ENCODE assay signal across 9 mouse cellular contexts in the genomic region with DNA sequence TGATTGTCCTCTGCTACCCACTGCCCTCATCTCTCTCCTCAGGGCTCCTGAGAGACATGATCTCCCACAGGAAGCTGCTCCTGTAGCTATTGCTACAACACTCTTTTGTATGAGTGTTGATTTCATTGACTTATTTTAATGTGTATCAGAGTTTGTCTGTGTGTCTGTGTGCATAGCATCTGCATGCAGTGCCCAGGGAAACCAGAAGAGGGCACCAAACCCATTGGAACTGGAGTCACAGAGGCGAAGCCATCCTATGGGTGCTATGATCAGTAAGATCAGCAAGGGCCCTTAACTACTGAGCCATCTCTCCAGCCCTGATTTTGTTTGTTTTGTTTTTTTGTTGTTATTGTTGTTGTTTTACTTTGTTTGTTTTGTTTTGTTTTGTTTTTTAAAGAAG. TPM values are rescaled to one million over a fixed set of nuclear protein-coding genes. Genes with fewer than 3 reads are reported as not detected.
DNase-seq lines count a peak whose midpoint lies in the region; ATAC-seq and TF ChIP-seq lines count a peak whose summit lies in the region.
"Had no signal": no experiment of that assay in that cellular context is flagged by ENCODE, and none has a peak within 500 bp of the region (broad histone marks: within the 10 kb centered on the region; RNA-seq: fewer than 3 reads in every experiment).

No protein-coding gene starts in this region.

- no peak overlapping the region for H3K27ac ChIP-seq in intestine, postnatal 0 days (ENCODE audit: low read depth, low read length)
- no peak overlapping the region for H3K27ac ChIP-seq in intestine, embryonic 16.5 days (ENCODE audit: low read length)
- H3K27ac ChIP-seq in cortical plate, adult 2 months (ENCODE audit: insufficient read depth, low read length) = no peak overlapping the region
- H3K27ac ChIP-seq in lung, postnatal 0 days (ENCODE audit: low read length) = no peak overlapping the region
- H3K27ac ChIP-seq in testis, adult 2 months (ENCODE audit: control insufficient read depth, insufficient read depth, low read depth, low read length) = no peak overlapping the region

- peak; percentile 74 for DNase-seq in CD4-positive, CD25-positive, alpha-beta regulatory T cell, adult 2 months (ENCODE audit: low read depth, low spot score)
- DNase-seq in lung, postnatal 0 days (ENCODE audit: low spot score) = peak; percentile 43

- 54% methylated on average over 1 of the region's 1 CpGs for WGBS in intestine, postnatal 0 days
- 42% methylated on average over 1 of the region's 1 CpGs for WGBS in intestine, embryonic 16.5 days
- 35% methylated on average over 1 of the region's 1 CpGs for WGBS in lung, postnatal 0 days

- no peaks in the 10 kb centered on the region for H3K4me1 ChIP-seq in intestine, postnatal 0 days (replicated peaks; ENCODE audit: control insufficient read depth, insufficient read depth, low read length)
- no peaks in the 10 kb centered on the region for H3K4me1 ChIP-seq in intestine, embryonic 16.5 days (ENCODE audit: control insufficient read depth, insufficient read depth, low read length)
- H3K4me1 ChIP-seq in E14TG2a.4 (replicated peaks; ENCODE audit: low read depth, low read length) = peaks cover 17% of the 10 kb centered on the region
- H3K4me1 ChIP-seq in cortical plate, adult 2 months (ENCODE audit: control insufficient read depth, insufficient read depth, low read length) = no peaks in the 10 kb centered on the region
- H3K4me1 ChIP-seq in lung, postnatal 0 days (ENCODE audit: insufficient read depth, low read depth, low read length) = no peaks in the 10 kb centered on the region
- peaks cover 10% of the 10 kb centered on the region for H3K4me1 ChIP-seq in testis, adult 2 months (ENCODE audit: control insufficient read depth, insufficient read depth, low read length)

- no peaks in the 10 kb centered on the region for H3K27me3 ChIP-seq in intestine, postnatal 0 days (replicated peaks; ENCODE audit: control insufficient read depth, insufficient read depth, low read length)
- no peaks in the 10 kb centered on the region for H3K27me3 ChIP-seq in intestine, embryonic 16.5 days (replicated peaks; ENCODE audit: control insufficient read depth, insufficient read depth, low read length)
- peaks cover 12% of the 10 kb centered on the region for H3K27me3 ChIP-seq in E14TG2a.4 (ENCODE audit: insufficient read depth, low read length)
- no peaks in the 10 kb centered on the region for H3K27me3 ChIP-seq in lung, postnatal 0 days (replicated peaks; ENCODE audit: insufficient read depth, low read length)
- H3K27me3 ChIP-seq in testis, adult 2 months (ENCODE audit: control insufficient read depth, insufficient read depth, low read length) = no peaks in the 10 kb centered on the region

- peak; percentile 93 for TF ChIP-seq CTCF in intestine, postnatal 0 days (IDR thresholded peaks at IDR 0.05; ENCODE audit: low read depth)
- peak; percentile 85 for TF ChIP-seq CTCF in E14TG2a.4 (conservative IDR thresholded peaks at IDR 0.05; ENCODE audit: low read length)
- TF ChIP-seq CTCF in cortical plate, adult 2 months (IDR thresholded peaks at IDR 0.05; ENCODE audit: extremely low read depth, insufficient read depth, low read length) = peak; percentile 56
- TF ChIP-seq CTCF in lung, postnatal 0 days (IDR thresholded peaks at IDR 0.05) = peak; percentile 88
- peak; percentile 82; the same call in 1 of the 2 replicates for TF ChIP-seq CTCF in testis, adult 2 months (IDR thresholded peaks at IDR 0.05; ENCODE audit: control insufficient read depth, insufficient read depth, insufficient replicate concordance, low read depth, low read length)

- no peaks in the 10 kb centered on the region for H3K36me3 ChIP-seq in intestine, postnatal 0 days (ENCODE audit: control insufficient read depth, insufficient read depth)
- no peaks in the 10 kb centered on the region for H3K36me3 ChIP-seq in intestine, embryonic 16.5 days (ENCODE audit: control insufficient read depth, insufficient read depth, low read length)
- H3K36me3 ChIP-seq in E14TG2a.4 (ENCODE audit: insufficient read depth, low read length) = no peaks in the 10 kb centered on the region
- no peaks in the 10 kb centered on the region for H3K36me3 ChIP-seq in lung, postnatal 0 days (ENCODE audit: insufficient read depth, low read length)
- H3K36me3 ChIP-seq in testis, adult 2 months (ENCODE audit: control insufficient read depth, insufficient read depth, low read length) = no peaks in the 10 kb centered on the region

- TF ChIP-seq POLR2A in cortical plate, adult 2 months (IDR thresholded peaks at IDR 0.05; ENCODE audit: extremely low read depth, insufficient read depth, low read length) = no peak
- TF ChIP-seq POLR2A in testis, adult 2 months (IDR thresholded peaks at IDR 0.05; ENCODE audit: control insufficient read depth, low read depth, low read length) = no peak

- TF ChIP-seq EP300 in lung, postnatal 0 days (IDR thresholded peaks at IDR 0.05) = no peak

- no peak overlapping the region for H3K4me3 ChIP-seq in intestine, postnatal 0 days (ENCODE audit: low read depth, low read length)
- no peak overlapping the region for H3K4me3 ChIP-seq in intestine, embryonic 16.5 days (ENCODE audit: low read length)
- H3K4me3 ChIP-seq in E14TG2a.4 (replicated peaks; ENCODE audit: low read length) = no peak overlapping the region
- no peak overlapping the region for H3K4me3 ChIP-seq in cortical plate, adult 2 months (ENCODE audit: insufficient read depth, low read length)
- H3K4me3 ChIP-seq in lung, postnatal 0 days (ENCODE audit: low read depth, low read length) = no peak overlapping the region
- H3K4me3 ChIP-seq in testis, adult 2 months (ENCODE audit: control insufficient read depth, low read depth, low read length) = no peak overlapping the region

- no peak overlapping the region for H3K4me2 ChIP-seq in intestine, postnatal 0 days (replicated peaks; ENCODE audit: low read depth)
- H3K4me2 ChIP-seq in intestine, embryonic 16.5 days (ENCODE audit: low read depth, low read length) = no peak overlapping the region
- H3K4me2 ChIP-seq in lung, postnatal 0 days (replicated peaks; ENCODE audit: low read depth, low read length) = no peak overlapping the region

- ATAC-seq in CD4-positive, CD25-positive, alpha-beta regulatory T cell, adult 4 months = no peak
- ATAC-seq in intestine, postnatal 0 days = no peak
- no peak for ATAC-seq in intestine, embryonic 16.5 days
- ATAC-seq in lung, postnatal 0 days = no peak

- no peaks in the 10 kb centered on the region for H3K9me3 ChIP-seq in intestine, postnatal 0 days (ENCODE audit: control insufficient read depth)
- H3K9me3 ChIP-seq in intestine, embryonic 16.5 days (ENCODE audit: control insufficient read depth, low read length) = no peaks in the 10 kb centered on the region
- no peaks in the 10 kb centered on the region for H3K9me3 ChIP-seq in E14TG2a.4 (ENCODE audit: low read length)
- no peaks in the 10 kb centered on the region for H3K9me3 ChIP-seq in lung, postnatal 0 days (ENCODE audit: low read length)

- H3K9ac ChIP-seq in intestine, postnatal 0 days (ENCODE audit: low read depth, low read length) = no peak overlapping the region
- H3K9ac ChIP-seq in intestine, embryonic 16.5 days (ENCODE audit: low read depth, low read length) = no peak overlapping the region
- H3K9ac ChIP-seq in lung, postnatal 0 days (replicated peaks; ENCODE audit: low read depth) = no peak overlapping the region

RNA-seq across cellular contexts. Expression of a gene that starts 7.2 kb away (rescaled TPM):
- polyA plus RNA-seq in CD4-positive, CD25-positive, alpha-beta regulatory T cell, adult 4 months (2017; shearing (Covaris generic)) = not detected
- polyA plus RNA-seq in intestine, postnatal 0 days (2015; fragmentation: Nextera tagmentation; extraction: Ambion mirVana) = not detected in 2 replicates
- polyA plus RNA-seq in intestine, embryonic 16.5 days (2015; fragmentation: Nextera tagmentation; extraction: Ambion mirVana) = not detected in 2 replicates
- polyA plus RNA-seq in cortical plate, adult 2 months (2012; rRNA removed) = not detected in 2 replicates
- polyA plus RNA-seq in lung, postnatal 0 days (2015; fragmentation: Nextera tagmentation; extraction: Ambion mirVana) = 0.27 and 0.32 TPM in 2 replicates
- polyA plus RNA-seq in testis, adult 2 months (2012; rRNA removed) = 0.10 TPM in 1 of 2 replicates, not detected in the other
- polyA plus RNA-seq: heart, embryonic 14.5 days had no signal

RNA-seq across cellular contexts. Expression of a gene that starts 42.6 kb away (rescaled TPM):
- 1,000 to 10,000 TPM in 1 of 2 experiments, 100 to 1,000 TPM in 1; 733 to 1,178 TPM for polyA plus RNA-seq in CD4-positive, CD25-positive, alpha-beta regulatory T cell, adult 4 months (2017; shearing (Covaris generic))
- polyA plus RNA-seq in intestine, postnatal 0 days (2015; fragmentation: Nextera tagmentation; extraction: Ambion mirVana) = 644 and 733 TPM in 2 replicates
- 1,882 and 2,067 TPM in 2 replicates for polyA plus RNA-seq in intestine, embryonic 16.5 days (2015; fragmentation: Nextera tagmentation; extraction: Ambion mirVana)
- polyA plus RNA-seq in cortical plate, adult 2 months (2012; rRNA removed) = 902 and 906 TPM in 2 replicates
- 305 and 319 TPM in 2 replicates for polyA plus RNA-seq in lung, postnatal 0 days (2015; fragmentation: Nextera tagmentation; extraction: Ambion mirVana)
- polyA plus RNA-seq in testis, adult 2 months (2012; rRNA removed) = 477 and 586 TPM in 2 replicates

RNA-seq across cellular contexts. Expression of a gene that starts 45.1 kb away (rescaled TPM):
- not detected for polyA plus RNA-seq in CD4-positive, CD25-positive, alpha-beta regulatory T cell, adult 4 months (2017; shearing (Covaris generic))
- polyA plus RNA-seq in intestine, postnatal 0 days (2015; fragmentation: Nextera tagmentation; extraction: Ambion mirVana) = 7.0 and 8.2 TPM in 2 replicates
- 1.1 and 1.6 TPM in 2 replicates for polyA plus RNA-seq in intestine, embryonic 16.5 days (2015; fragmentation: Nextera tagmentation; extraction: Ambion mirVana)
- not detected in 2 replicates for polyA plus RNA-seq in cortical plate, adult 2 months (2012; rRNA removed)
- polyA plus RNA-seq in lung, postnatal 0 days (2015; fragmentation: Nextera tagmentation; extraction: Ambion mirVana) = not detected in 2 replicates
- not detected in 2 replicates for polyA plus RNA-seq in testis, adult 2 months (2012; rRNA removed)
- polyA plus RNA-seq: heart, embryonic 14.5 days had no signal
